Mouse (Mus musculus) bone marrow macrophage, adult 2 months (primary cell): ENCODE results near the gene Asap2.

Source experiments
- CTCF ChIP-seq: IDR thresholded peaks from 2 replicates; pipeline ENCODE4 v1.5.1; 2012; ENCODE audit warnings: low read depth, mild to moderate bottlenecking, low read length, moderate library complexity
- POLR2A ChIP-seq: IDR thresholded peaks from 2 replicates; pipeline ENCODE4 v1.6.1; 2012; ENCODE audit warnings: mild to moderate bottlenecking, low read depth, low read length, borderline replicate concordance

GRCm38 (mm10) chr12:21264241-21264640 lies 274.0 kb downstream of the Asap2 start:
- no peak for TF ChIP-seq CTCF
- TF ChIP-seq POLR2A: no peak
